Mouse (Mus musculus): ENCODE measurements at regions not wholly inside any gene's neighbourhood (a gene's known extent, or its start where the extent isn't known, plus 50 kb on each side); places are given as distances from the start of the nearest gene placed in this dataset.

- Histone ChIP-seq H3K4me1 (0 out of 2 replicates have a peak, but pooled peaks cover 13% of the 10 kb centered on the region), H3K4me3 (no peak overlapping the region), H3K36me3 (no peaks in the 10 kb centered on the region), H3K27ac (no peak overlapping the region), H3K4me2 (replicated peaks) (peak overlapping the region; percentile 19), H3K9ac (no peak overlapping the region), H3K27me3 (no peaks in the 10 kb centered on the region), H3K9me3 (peaks cover 5% of the 10 kb centered on the region; the same call in 1 of the 2 replicates)
- no peak for ATAC-seq (ENCODE audit: insufficient number of reproducible peaks, insufficient read depth, low FRiP score, low TSS enrichment)
- 34% methylated on average over 27 of the region's 27 CpGs for WGBS
These were observed 57.3 kb upstream of the Cpsf6 start for GRCm38 (mm10) chr10:117436875-117437715.

DNA sequence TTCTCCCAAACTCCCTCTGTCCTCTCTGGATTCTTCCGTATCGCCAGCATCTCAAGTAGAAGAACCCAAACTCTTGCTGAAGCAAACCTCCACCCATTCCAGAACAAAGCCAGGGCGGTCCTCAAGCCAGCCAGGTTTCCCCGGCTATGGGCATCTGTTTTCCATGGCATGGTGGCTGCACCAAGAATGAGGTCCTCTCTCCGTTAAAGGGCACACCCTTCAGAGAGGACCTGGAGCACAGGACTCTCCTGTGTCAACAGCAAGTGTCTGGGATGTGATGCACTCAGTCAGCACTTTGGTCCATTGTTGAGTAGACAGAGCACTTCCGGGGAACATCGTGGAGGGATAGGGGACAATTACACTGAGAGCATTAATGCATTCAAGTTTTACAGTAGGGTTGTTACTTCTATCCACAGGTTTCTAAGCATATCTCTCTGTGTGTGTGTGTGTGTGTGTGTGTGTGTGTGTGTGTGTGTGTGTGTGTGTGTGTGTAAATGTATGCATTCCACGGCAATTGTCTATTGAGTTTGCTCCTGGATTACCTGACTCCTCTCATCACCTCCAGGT lies 56.6 kb upstream of the Cpsf6 start:
- H3K27ac ChIP-seq, result no peak overlapping the region
- 0 out of 2 replicates have a peak, but pooled peaks cover 12% of the 10 kb centered on the region for H3K4me1 ChIP-seq
- H3K27me3 ChIP-seq, result no peaks in the 10 kb centered on the region
- no peaks in the 10 kb centered on the region for H3K36me3 ChIP-seq
- ATAC-seq (ENCODE audit: insufficient number of reproducible peaks, insufficient read depth, low FRiP score, low TSS enrichment), result no peak
- no peak overlapping the region for H3K4me3 ChIP-seq
- H3K9ac ChIP-seq, result no peak overlapping the region
- H3K9me3 ChIP-seq, result peaks cover 5% of the 10 kb centered on the region; the same call in 1 of the 2 replicates
- 61% methylated on average over 8 of the region's 8 CpGs for WGBS
- H3K4me2 ChIP-seq (replicated peaks), result peak overlapping the region; percentile 19

DNA sequence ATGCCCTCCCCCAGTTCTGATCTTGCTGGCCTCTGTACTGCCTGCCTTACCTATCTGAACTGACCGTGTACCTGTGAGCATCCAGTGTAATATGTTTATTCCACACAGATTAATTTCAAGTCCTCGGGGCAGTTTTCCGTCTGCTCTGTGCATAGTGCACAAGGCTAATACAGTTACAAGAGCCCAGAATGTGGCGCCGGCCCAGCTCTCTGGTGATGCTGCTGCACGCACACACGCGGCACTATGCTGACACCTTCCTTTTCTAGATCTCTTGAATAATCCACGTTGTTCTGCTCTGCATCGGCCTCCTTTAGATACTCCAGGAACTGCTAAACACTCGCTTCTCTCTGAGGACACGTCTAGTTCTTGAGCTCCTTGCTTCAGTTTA lies 55.9 kb upstream of the Cpsf6 start:
- ATAC-seq (ENCODE audit: insufficient number of reproducible peaks, insufficient read depth, low FRiP score, low TSS enrichment), result no peak
- no peaks in the 10 kb centered on the region for H3K36me3 ChIP-seq
- H3K9me3 ChIP-seq, result peaks cover 5% of the 10 kb centered on the region; the same call in 1 of the 2 replicates
- H3K9ac ChIP-seq, result no peak overlapping the region
- 0 out of 2 replicates have a peak, but pooled peaks cover 8% of the 10 kb centered on the region for H3K4me1 ChIP-seq
- 46% methylated on average over 12 of the region's 12 CpGs for WGBS
- no peak overlapping the region for H3K27ac ChIP-seq
- no peaks in the 10 kb centered on the region for H3K27me3 ChIP-seq
- peak overlapping the region; percentile 60 for H3K4me2 ChIP-seq (replicated peaks)
- H3K4me3 ChIP-seq, result no peak overlapping the region

DNA sequence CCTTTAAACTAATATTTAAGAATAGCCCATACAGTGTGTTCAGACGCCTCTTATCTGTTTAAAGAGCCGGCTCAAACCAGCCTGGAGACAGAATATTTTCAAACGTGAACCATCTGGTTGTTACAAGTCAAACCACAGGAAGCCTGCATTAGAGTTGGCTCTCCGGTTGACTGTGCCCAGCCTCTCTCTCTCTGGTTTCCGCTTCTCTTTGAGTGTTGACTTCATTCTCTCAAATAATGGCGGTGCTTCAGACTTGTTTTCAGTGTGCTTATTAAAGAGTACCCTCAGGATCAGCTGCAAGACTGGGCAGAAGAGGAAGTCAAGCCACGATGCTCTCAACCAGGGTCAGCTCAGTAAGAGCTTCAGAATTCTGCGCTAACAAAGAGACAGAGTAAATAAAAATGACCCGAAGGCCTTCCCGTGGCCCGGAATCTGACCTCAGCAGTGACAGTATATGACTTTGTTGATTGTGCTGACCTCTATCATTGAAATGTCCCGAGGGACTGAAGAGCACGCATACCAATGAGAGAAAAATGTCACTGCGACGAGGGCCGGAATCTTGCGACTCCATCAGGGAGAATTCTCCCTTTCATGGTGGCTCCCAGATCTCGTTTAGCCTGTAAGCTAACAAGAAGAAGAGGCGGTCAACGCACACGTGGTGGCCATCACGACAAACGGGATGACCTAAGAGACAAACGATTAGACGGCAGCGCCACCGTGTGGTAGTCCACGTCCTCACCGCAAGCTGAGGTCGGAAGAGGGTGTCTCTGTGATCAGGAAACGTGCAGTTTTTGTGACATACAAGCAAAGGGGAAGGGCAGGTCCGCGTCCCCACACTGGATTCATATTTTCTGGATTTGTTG lies 55.3 kb upstream of the Cpsf6 start:
- WGBS, result 9% methylated on average over 33 of the region's 33 CpGs
- H3K9ac ChIP-seq, result 0 out of 2 replicates have a peak overlapping the region, but pooled peaks have one; percentile 27

GRCm38 (mm10) chr10:117434293-117434842 lies 54.6 kb upstream of the Cpsf6 start:
- H3K4me2 ChIP-seq (replicated peaks), result no peak overlapping the region
- no peaks in the 10 kb centered on the region for H3K36me3 ChIP-seq
- no peak for ATAC-seq (ENCODE audit: insufficient number of reproducible peaks, insufficient read depth, low FRiP score, low TSS enrichment)
- H3K4me1 ChIP-seq, result 0 out of 2 replicates have a peak, but pooled peaks cover 8% of the 10 kb centered on the region
- H3K9ac ChIP-seq, result no peak overlapping the region
- no peaks in the 10 kb centered on the region for H3K9me3 ChIP-seq
- WGBS, result 94% methylated on average over 8 of the region's 8 CpGs
- H3K4me3 ChIP-seq, result no peak overlapping the region
- H3K27me3 ChIP-seq, result no peaks in the 10 kb centered on the region
- H3K27ac ChIP-seq, result no peak overlapping the region

More for the DNA sequence above, 55.3 kb upstream of the Cpsf6 start:
- no peaks in the 10 kb centered on the region for H3K27me3 ChIP-seq
- no peak overlapping the region for H3K27ac ChIP-seq
- H3K4me1 ChIP-seq, result 0 out of 2 replicates have a peak, but pooled peaks cover 8% of the 10 kb centered on the region
- ATAC-seq (ENCODE audit: insufficient number of reproducible peaks, insufficient read depth, low FRiP score, low TSS enrichment), result no peak
- no peaks in the 10 kb centered on the region for H3K36me3 ChIP-seq
- peak overlapping the region; percentile 27 for H3K4me3 ChIP-seq
- peaks cover 4% of the 10 kb centered on the region; the same call in 1 of the 2 replicates for H3K9me3 ChIP-seq
- H3K4me2 ChIP-seq (replicated peaks), result peak overlapping the region; percentile 60

DNA sequence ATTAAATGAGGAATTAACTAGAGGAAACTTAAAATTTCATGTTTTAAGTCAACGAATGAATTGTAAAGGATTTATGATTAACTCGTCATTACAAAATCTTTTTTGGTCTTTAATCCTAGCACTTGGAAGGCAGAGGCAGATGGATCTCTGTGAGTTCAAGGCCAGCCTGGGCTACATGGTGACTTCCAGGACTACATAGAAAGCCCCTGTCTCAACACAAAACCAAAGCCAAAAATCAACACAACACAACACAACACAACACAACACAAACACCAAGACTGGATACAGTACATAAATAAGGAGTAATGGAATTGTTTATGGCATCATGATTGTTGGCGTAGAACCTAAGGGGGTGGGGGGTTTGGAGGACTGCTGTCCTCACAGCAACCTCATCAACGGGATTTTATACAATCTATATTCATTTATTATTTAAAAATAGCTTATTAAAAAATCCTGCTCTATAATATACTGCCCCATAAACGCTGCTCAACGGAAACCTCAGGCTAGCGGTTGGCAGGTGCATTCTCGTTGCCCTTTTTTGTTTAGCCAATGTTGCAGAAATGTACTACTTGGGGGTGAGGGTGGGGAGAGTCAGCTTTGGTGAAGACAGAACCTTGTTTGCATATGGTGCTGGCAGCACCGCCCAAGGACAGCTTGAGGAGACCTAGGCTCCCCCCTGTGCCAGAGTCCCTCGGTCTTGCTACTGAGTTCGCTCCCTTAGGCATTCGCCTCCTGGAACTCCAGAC lies 53.9 kb upstream of the Cpsf6 start:
- Histone ChIP-seq H3K4me2 (replicated peaks) (no peak overlapping the region), H3K36me3 (no peaks in the 10 kb centered on the region), H3K9ac (no peak overlapping the region), H3K4me1 (0 out of 2 replicates have a peak, but pooled peaks cover 8% of the 10 kb centered on the region), H3K9me3 (no peaks in the 10 kb centered on the region), H3K27ac (no peak overlapping the region), H3K27me3 (no peaks in the 10 kb centered on the region), H3K4me3 (no peak overlapping the region)
- ATAC-seq (ENCODE audit: insufficient number of reproducible peaks, insufficient read depth, low FRiP score, low TSS enrichment), result no peak
- 94% methylated on average over 12 of the region's 12 CpGs for WGBS

DNA sequence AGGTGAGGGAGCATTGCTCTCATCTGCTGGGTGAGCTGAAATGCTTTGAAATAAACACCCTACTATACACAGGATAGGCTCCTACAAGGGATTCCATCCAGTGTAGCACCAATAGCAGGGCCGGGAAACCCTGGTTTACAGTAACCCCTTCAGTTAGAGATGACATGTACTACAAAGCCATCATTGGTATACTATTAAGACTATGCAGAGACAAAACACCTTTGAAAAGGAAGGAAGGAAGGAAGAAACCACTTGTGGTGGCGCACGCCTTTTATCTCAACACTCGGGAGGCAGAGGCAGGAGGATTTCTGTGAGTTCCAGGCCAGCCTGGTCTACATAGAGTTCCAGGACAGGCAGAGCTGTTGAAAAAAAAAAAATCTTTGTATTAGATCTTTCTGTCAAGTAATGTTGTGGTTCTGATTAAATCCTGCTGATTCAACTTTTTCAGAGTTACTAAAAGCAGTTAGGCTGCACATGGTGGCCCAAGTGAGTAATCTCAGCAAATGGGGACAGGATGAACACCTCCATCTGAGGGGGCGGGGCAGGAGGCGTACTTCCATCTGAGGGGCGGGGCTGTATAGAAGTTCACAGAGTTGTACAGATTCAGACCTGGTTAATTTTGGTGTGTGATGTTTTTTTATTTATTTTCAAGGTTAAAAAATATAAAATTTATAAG lies 53.2 kb upstream of the Cpsf6 start:
- no peak overlapping the region for H3K4me3 ChIP-seq
- 93% methylated on average over 7 of the region's 7 CpGs for WGBS
- H3K4me2 ChIP-seq (replicated peaks), result peak overlapping the region; percentile 41; the same call in 1 of the 2 replicates

DNA sequence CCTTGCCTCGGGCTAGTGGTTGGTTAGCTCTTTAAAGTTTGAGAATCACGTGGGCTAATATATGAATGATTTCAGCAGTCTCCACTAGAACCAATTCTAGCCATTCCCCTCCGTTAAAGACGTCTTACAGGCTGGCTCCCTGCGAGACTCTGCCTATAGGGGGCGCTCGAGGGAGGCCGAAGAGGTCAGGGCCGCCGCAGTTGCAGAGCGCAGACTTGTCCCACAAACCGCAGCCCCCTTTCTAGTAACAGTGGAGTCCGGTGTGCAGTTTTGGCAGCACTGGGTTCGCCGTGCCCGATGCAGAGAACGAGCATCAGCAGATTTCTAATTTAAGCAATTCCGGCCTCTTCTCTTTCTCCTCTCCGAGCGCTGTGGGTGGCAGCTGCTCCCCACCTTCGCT lies 52.6 kb upstream of the Cpsf6 start:
- no peak overlapping the region for H3K9ac ChIP-seq
- 0 out of 2 replicates have a peak, but pooled peaks cover 8% of the 10 kb centered on the region for H3K4me1 ChIP-seq
- no peaks in the 10 kb centered on the region for H3K27me3 ChIP-seq
- no peaks in the 10 kb centered on the region for H3K9me3 ChIP-seq
- no peak overlapping the region for H3K27ac ChIP-seq
- WGBS, result 10% methylated on average over 21 of the region's 21 CpGs
- H3K4me2 ChIP-seq (replicated peaks), result peak overlapping the region; percentile 41
- no peak for ATAC-seq (ENCODE audit: insufficient number of reproducible peaks, insufficient read depth, low FRiP score, low TSS enrichment)
- no peaks in the 10 kb centered on the region for H3K36me3 ChIP-seq
- H3K4me3 ChIP-seq, result no peak overlapping the region

More for the DNA sequence above, 53.2 kb upstream of the Cpsf6 start:
- no peak overlapping the region for H3K27ac ChIP-seq
- H3K36me3 ChIP-seq, result no peaks in the 10 kb centered on the region
- H3K27me3 ChIP-seq, result no peaks in the 10 kb centered on the region
- H3K9ac ChIP-seq, result no peak overlapping the region
- no peak for ATAC-seq (ENCODE audit: insufficient number of reproducible peaks, insufficient read depth, low FRiP score, low TSS enrichment)
- no peaks in the 10 kb centered on the region for H3K9me3 ChIP-seq
- 0 out of 2 replicates have a peak, but pooled peaks cover 8% of the 10 kb centered on the region for H3K4me1 ChIP-seq

GRCm38 (mm10) chr10:117431850-117432249 lies 52.0 kb upstream of the Cpsf6 start:
- Histone ChIP-seq H3K4me2 (replicated peaks) (0 out of 2 replicates have a peak overlapping the region, but pooled peaks have one; percentile 41), H3K9ac (no peak overlapping the region)
- 74% methylated on average over 12 of the region's 12 CpGs for WGBS

GRCm38 (mm10) chr10:117431086-117431619 lies 51.3 kb upstream of the Cpsf6 start:
- no peak overlapping the region for H3K4me2 ChIP-seq (replicated peaks)
- WGBS, result 92% methylated on average over 3 of the region's 3 CpGs
- H3K9ac ChIP-seq, result no peak overlapping the region
- no peak overlapping the region for H3K27ac ChIP-seq
- 0 out of 2 replicates have a peak, but pooled peaks cover 3% of the 10 kb centered on the region for H3K4me1 ChIP-seq
- H3K36me3 ChIP-seq, result no peaks in the 10 kb centered on the region
- no peak overlapping the region for H3K4me3 ChIP-seq
- no peaks in the 10 kb centered on the region for H3K27me3 ChIP-seq
- H3K9me3 ChIP-seq, result no peaks in the 10 kb centered on the region
- ATAC-seq (ENCODE audit: insufficient number of reproducible peaks, insufficient read depth, low FRiP score, low TSS enrichment), result no peak

More at GRCm38 (mm10) chr10:117431850-117432249, 52.0 kb upstream of the Cpsf6 start:
- Histone ChIP-seq H3K9me3 (no peaks in the 10 kb centered on the region), H3K27me3 (no peaks in the 10 kb centered on the region), H3K27ac (no peak overlapping the region), H3K4me3 (no peak overlapping the region), H3K4me1 (0 out of 2 replicates have a peak, but pooled peaks cover 5% of the 10 kb centered on the region), H3K36me3 (no peaks in the 10 kb centered on the region)
- ATAC-seq (ENCODE audit: insufficient number of reproducible peaks, insufficient read depth, low FRiP score, low TSS enrichment), result no peak

Data from embryonic facial prominence, embryonic 12.5 days (tissue).